Mouse (Mus musculus): ENCODE results near the gene Gm49403.

- TF ChIP-seq POLR2A (IDR thresholded peaks at IDR 0.05; ENCODE audit: control insufficient read depth, extremely low read depth, insufficient read depth, low read length, poor library complexity) (no peak), CTCF (IDR thresholded peaks at IDR 0.05; ENCODE audit: borderline replicate concordance, control insufficient read depth, extremely low read depth, insufficient read depth, low read length, poor library complexity) (peak; percentile 90)
These were observed 46.4 kb upstream of the Gm49403 start, which contains the start of gene Bscl2 for GRCm38 (mm10) chr19:8837251-8837791.

Data from thymus, adult 2 months (tissue).